Mouse (Mus musculus): ENCODE data around the gene Zcchc13. TPM values are rescaled to one million over a fixed set of nuclear protein-coding genes. Genes with fewer than 3 reads are reported as not detected.

Zcchc13 gene
- not detected in 2 replicates for polyA plus RNA-seq (2015; fragmentation: Nextera tagmentation; extraction: Ambion mirVana)

DNA sequence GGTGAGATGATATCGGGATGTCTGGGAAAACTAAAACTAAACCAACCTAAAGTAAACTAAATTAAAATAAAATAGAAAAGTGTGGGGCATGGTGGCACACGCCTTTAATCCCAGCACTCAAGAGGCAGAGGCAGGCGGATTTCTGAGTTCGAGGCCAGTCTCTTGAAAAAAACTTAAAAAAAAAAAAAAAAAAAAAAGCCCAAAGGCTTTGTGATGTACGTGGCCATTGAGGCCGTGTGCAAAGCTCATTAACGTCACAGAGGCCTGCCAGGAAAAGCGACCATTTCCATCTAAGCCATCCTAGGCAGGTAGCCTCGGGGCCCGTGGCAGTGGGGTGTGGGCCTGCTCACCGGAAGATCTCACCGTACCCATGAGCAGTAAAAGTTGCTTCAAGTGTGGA, at the start of gene Zcchc13:
TSS of gene Zcchc13 (plus strand) at position 284 of the 400 bp plus-strand sequence.
- no peak for TF ChIP-seq EP300 (optimal IDR thresholded peaks at IDR 0.05)
- TF ChIP-seq CTCF (IDR thresholded peaks at IDR 0.05; ENCODE audit: low read depth) = no peak
- H3K4me3 ChIP-seq (ENCODE audit: low read depth, low read length) = no peak within 1 kb of the TSS
- H3K36me3 ChIP-seq (ENCODE audit: control insufficient read depth, insufficient read depth, low read length) = no peaks in the 10 kb centered on the region
- DNase-seq (ENCODE audit: low spot score) (no peak), ATAC-seq (ENCODE audit: low FRiP score, low TSS enrichment) (no peak)
- no peak within 1 kb of the TSS for H3K27ac ChIP-seq (replicated peaks)
- no peaks in the 10 kb centered on the region for H3K4me1 ChIP-seq (replicated peaks; ENCODE audit: control insufficient read depth, insufficient read depth)
- H3K4me2 ChIP-seq (replicated peaks; ENCODE audit: low read depth) = no peak within 1 kb of the TSS
- H3K27me3 ChIP-seq (ENCODE audit: control insufficient read depth, insufficient read depth, low read length) = no peaks in the 10 kb centered on the region
- no peaks in the 10 kb centered on the region for H3K9me3 ChIP-seq (ENCODE audit: control insufficient read depth, low read length)
- WGBS = 91% methylated on average over 12 of the region's 12 CpGs
- H3K9ac ChIP-seq (ENCODE audit: low read length) = no peak within 1 kb of the TSS

- 40% methylated on average over 1 of the region's 1 CpGs for WGBS
- H3K4me3 ChIP-seq (ENCODE audit: low read depth, low read length) = no peak overlapping the region
- H3K9ac ChIP-seq (ENCODE audit: low read length) = no peak overlapping the region
- H3K27ac ChIP-seq (replicated peaks) = no peak overlapping the region
- DNase-seq (ENCODE audit: low spot score) (no peak), ATAC-seq (ENCODE audit: low FRiP score, low TSS enrichment) (no peak)
- no peaks in the 10 kb centered on the region for H3K4me1 ChIP-seq (replicated peaks; ENCODE audit: control insufficient read depth, insufficient read depth)
- no peaks in the 10 kb centered on the region for H3K9me3 ChIP-seq (ENCODE audit: control insufficient read depth, low read length)
- H3K4me2 ChIP-seq (replicated peaks; ENCODE audit: low read depth) = no peak overlapping the region
- no peaks in the 10 kb centered on the region for H3K27me3 ChIP-seq (ENCODE audit: control insufficient read depth, insufficient read depth, low read length)
- no peaks in the 10 kb centered on the region for H3K36me3 ChIP-seq (ENCODE audit: control insufficient read depth, insufficient read depth, low read length)
- TF ChIP-seq CTCF (IDR thresholded peaks at IDR 0.05; ENCODE audit: low read depth) = no peak
- no peak for TF ChIP-seq EP300 (optimal IDR thresholded peaks at IDR 0.05)
Observed at GRCm38 (mm10) chrX:103584262-103584661, 46.1 kb upstream of the Zcchc13 start.

DNA sequence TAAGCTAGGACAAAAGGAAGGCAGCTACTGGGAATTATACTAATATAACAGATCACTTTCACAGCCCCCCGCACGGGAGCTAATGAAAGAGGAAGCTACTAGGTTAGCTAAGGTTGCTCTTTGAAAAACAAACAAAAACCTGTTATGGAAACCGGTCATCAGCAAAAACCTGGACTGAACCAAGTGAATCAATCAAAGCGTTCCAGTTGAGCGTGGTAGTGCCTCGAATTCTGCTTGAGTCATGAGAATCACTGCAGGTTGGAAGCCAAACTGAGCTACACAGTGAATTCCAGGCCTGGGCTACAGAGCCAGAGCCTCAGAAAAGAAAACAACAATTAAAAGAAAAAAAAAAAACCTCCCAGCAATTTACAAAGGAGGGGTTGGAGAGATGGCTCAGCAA, 38.3 kb upstream of the Zcchc13 start:
- Histone ChIP-seq H3K4me3 (ENCODE audit: low read depth, low read length) (no peak overlapping the region), H3K27ac (replicated peaks) (no peak overlapping the region), H3K9me3 (ENCODE audit: control insufficient read depth, low read length) (no peaks in the 10 kb centered on the region), H3K27me3 (ENCODE audit: control insufficient read depth, insufficient read depth, low read length) (no peaks in the 10 kb centered on the region), H3K4me1 (replicated peaks; ENCODE audit: control insufficient read depth, insufficient read depth) (no peaks in the 10 kb centered on the region), H3K9ac (ENCODE audit: low read length) (no peak overlapping the region), H3K36me3 (ENCODE audit: control insufficient read depth, insufficient read depth, low read length) (no peaks in the 10 kb centered on the region), H3K4me2 (replicated peaks; ENCODE audit: low read depth) (no peak overlapping the region)
- ATAC-seq (ENCODE audit: low FRiP score, low TSS enrichment) (no peak), DNase-seq (ENCODE audit: low spot score) (no peak)
- 76% methylated on average over 6 of the region's 6 CpGs for WGBS
- TF ChIP-seq CTCF (IDR thresholded peaks at IDR 0.05; ENCODE audit: low read depth) (no peak), EP300 (optimal IDR thresholded peaks at IDR 0.05) (no peak)

DNA sequence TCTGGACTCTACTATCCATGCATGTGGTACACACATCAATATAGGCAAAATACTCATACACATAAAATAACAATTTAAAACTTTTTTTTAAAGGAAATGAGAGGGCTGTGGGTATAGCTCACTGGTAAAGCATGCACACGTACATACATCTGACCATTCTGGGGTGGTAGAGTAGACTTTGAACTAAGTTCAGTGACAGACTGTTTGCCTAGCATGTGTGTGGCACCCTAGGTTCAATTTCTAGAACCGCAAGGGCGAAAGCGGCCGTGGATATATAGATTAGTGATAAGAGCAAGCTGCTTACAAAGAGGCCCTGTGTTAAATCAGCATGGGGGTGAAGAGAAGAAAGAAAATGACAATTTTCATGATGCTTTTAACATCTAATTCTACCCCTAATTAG, 27.8 kb upstream of the Zcchc13 start:
- Histone ChIP-seq H3K27me3 (ENCODE audit: control insufficient read depth, insufficient read depth, low read length) (no peaks in the 10 kb centered on the region), H3K9ac (ENCODE audit: low read length) (no peak overlapping the region), H3K27ac (replicated peaks) (no peak overlapping the region), H3K9me3 (ENCODE audit: control insufficient read depth, low read length) (no peaks in the 10 kb centered on the region), H3K4me2 (replicated peaks; ENCODE audit: low read depth) (no peak overlapping the region), H3K4me1 (replicated peaks; ENCODE audit: control insufficient read depth, insufficient read depth) (no peaks in the 10 kb centered on the region), H3K36me3 (ENCODE audit: control insufficient read depth, insufficient read depth, low read length) (0 out of 2 replicates have a peak, but pooled peaks cover 3% of the 10 kb centered on the region), H3K4me3 (ENCODE audit: low read depth, low read length) (no peak overlapping the region)
- WGBS = 80% methylated on average over 5 of the region's 5 CpGs
- DNase-seq (ENCODE audit: low spot score) (peak; percentile 49), ATAC-seq (ENCODE audit: low FRiP score, low TSS enrichment) (peak; percentile 95)
- TF ChIP-seq EP300 (optimal IDR thresholded peaks at IDR 0.05) (no peak), CTCF (IDR thresholded peaks at IDR 0.05; ENCODE audit: low read depth) (no peak)

DNA sequence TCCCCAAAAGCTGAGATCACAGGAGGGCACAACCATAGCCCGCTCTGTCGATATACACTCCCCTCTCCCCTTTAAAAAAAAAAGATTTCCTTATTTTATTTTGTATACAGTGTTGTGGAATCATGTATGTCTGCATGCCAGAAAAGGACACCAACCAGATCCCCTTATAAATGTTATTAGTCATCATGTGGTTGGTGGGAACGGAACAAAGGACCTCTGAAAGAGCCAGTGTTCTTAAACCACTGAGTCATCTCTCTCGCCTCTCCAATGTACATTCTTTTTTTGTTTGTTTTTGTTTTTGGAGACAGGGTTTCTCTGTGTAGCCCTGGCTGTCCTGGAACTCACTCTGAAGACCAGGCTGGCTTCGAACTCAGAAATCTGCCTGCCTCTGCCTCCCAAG, 26.2 kb upstream of the Zcchc13 start:
- 0 out of 2 replicates have a peak, but pooled peaks cover 3% of the 10 kb centered on the region for H3K36me3 ChIP-seq (ENCODE audit: control insufficient read depth, insufficient read depth, low read length)
- H3K9me3 ChIP-seq (ENCODE audit: control insufficient read depth, low read length) = no peaks in the 10 kb centered on the region
- H3K27ac ChIP-seq (replicated peaks) = no peak overlapping the region
- H3K4me1 ChIP-seq (replicated peaks; ENCODE audit: control insufficient read depth, insufficient read depth) = no peaks in the 10 kb centered on the region
- H3K9ac ChIP-seq (ENCODE audit: low read length) = no peak overlapping the region
- no peaks in the 10 kb centered on the region for H3K27me3 ChIP-seq (ENCODE audit: control insufficient read depth, insufficient read depth, low read length)
- 72% methylated on average over 5 of the region's 5 CpGs for WGBS
- no peak overlapping the region for H3K4me3 ChIP-seq (ENCODE audit: low read depth, low read length)
- ATAC-seq (ENCODE audit: low FRiP score, low TSS enrichment) = no peak
- no peak for TF ChIP-seq EP300 (optimal IDR thresholded peaks at IDR 0.05)
- TF ChIP-seq CTCF (IDR thresholded peaks at IDR 0.05; ENCODE audit: low read depth) = no peak
- H3K4me2 ChIP-seq (replicated peaks; ENCODE audit: low read depth) = no peak overlapping the region
- no peak for DNase-seq (ENCODE audit: low spot score)

- 82% methylated on average over 8 of the region's 8 CpGs for WGBS
- TF ChIP-seq EP300 (optimal IDR thresholded peaks at IDR 0.05) = no peak
- TF ChIP-seq CTCF (IDR thresholded peaks at IDR 0.05; ENCODE audit: low read depth) = no peak
- H3K4me1 ChIP-seq (replicated peaks; ENCODE audit: control insufficient read depth, insufficient read depth) = no peaks in the 10 kb centered on the region
- no peak overlapping the region for H3K4me2 ChIP-seq (replicated peaks; ENCODE audit: low read depth)
- no peaks in the 10 kb centered on the region for H3K9me3 ChIP-seq (ENCODE audit: control insufficient read depth, low read length)
- no peak overlapping the region for H3K4me3 ChIP-seq (ENCODE audit: low read depth, low read length)
- H3K27ac ChIP-seq (replicated peaks) = no peak overlapping the region
- DNase-seq (ENCODE audit: low spot score) = no peak
- no peak for ATAC-seq (ENCODE audit: low FRiP score, low TSS enrichment)
- H3K27me3 ChIP-seq (ENCODE audit: control insufficient read depth, insufficient read depth, low read length) = no peaks in the 10 kb centered on the region
- 0 out of 2 replicates have a peak, but pooled peaks cover 3% of the 10 kb centered on the region for H3K36me3 ChIP-seq (ENCODE audit: control insufficient read depth, insufficient read depth, low read length)
- H3K9ac ChIP-seq (ENCODE audit: low read length) = no peak overlapping the region
Observed at GRCm38 (mm10) chrX:103605473-103605872, 24.9 kb upstream of the Zcchc13 start.

Measured in stomach, postnatal 0 days (tissue).